Mouse (Mus musculus): Measurements from ENCODE around the gene Oit3. TPM values are rescaled to one million over a fixed set of nuclear protein-coding genes. Genes with fewer than 3 reads are reported as not detected.

The Oit3 gene
- polyA plus RNA-seq, 1 experiment from 2014 or later, result 0.67 TPM

- no peaks in the 10 kb centered on the region for H3K4me1 ChIP-seq
- no peak for ATAC-seq (ENCODE audit: insufficient number of reproducible peaks, insufficient read depth, low FRiP score, low TSS enrichment, low read depth)
- H3K9me3 ChIP-seq, result no peaks in the 10 kb centered on the region
- no peak overlapping the region for H3K27ac ChIP-seq
- H3K4me2 ChIP-seq, result no peak overlapping the region
- no peak overlapping the region for H3K4me3 ChIP-seq
- no peak overlapping the region for H3K9ac ChIP-seq
- no peaks in the 10 kb centered on the region for H3K27me3 ChIP-seq
- 0 out of 2 replicates have a peak, but pooled peaks cover 4% of the 10 kb centered on the region for H3K36me3 ChIP-seq
- WGBS, result 95% methylated on average over 15 of the region's 15 CpGs
Measured at GRCm38 (mm10) chr10:59454631-59455030, 13.1 kb upstream of the Oit3 start.

GRCm38 (mm10) chr10:59451839-59452238 lies 10.3 kb upstream of the Oit3 start:
- ATAC-seq (ENCODE audit: insufficient number of reproducible peaks, insufficient read depth, low FRiP score, low TSS enrichment, low read depth), result no peak
- no peak overlapping the region for H3K4me2 ChIP-seq
- H3K9me3 ChIP-seq, result no peaks in the 10 kb centered on the region
- WGBS, result 46% methylated on average over 5 of the region's 5 CpGs
- no peak overlapping the region for H3K27ac ChIP-seq
- no peak overlapping the region for H3K4me3 ChIP-seq
- no peaks in the 10 kb centered on the region for H3K4me1 ChIP-seq
- no peak overlapping the region for H3K9ac ChIP-seq
- 0 out of 2 replicates have a peak, but pooled peaks cover 4% of the 10 kb centered on the region for H3K36me3 ChIP-seq
- H3K27me3 ChIP-seq, result no peaks in the 10 kb centered on the region

- Histone ChIP-seq H3K4me3 (no peak overlapping the region), H3K9me3 (no peaks in the 10 kb centered on the region), H3K9ac (no peak overlapping the region), H3K4me1 (no peaks in the 10 kb centered on the region), H3K27me3 (no peaks in the 10 kb centered on the region), H3K4me2 (no peak overlapping the region), H3K36me3 (0 out of 2 replicates have a peak, but pooled peaks cover 4% of the 10 kb centered on the region), H3K27ac (no peak overlapping the region)
- 63% methylated on average over 9 of the region's 9 CpGs for WGBS
- no peak for ATAC-seq (ENCODE audit: insufficient number of reproducible peaks, insufficient read depth, low FRiP score, low TSS enrichment, low read depth)
Measured at GRCm38 (mm10) chr10:59447546-59447945, 6.0 kb upstream of the Oit3 start.

- H3K4me2 ChIP-seq, result no peak overlapping the region
- no peak overlapping the region for H3K4me3 ChIP-seq
- no peaks in the 10 kb centered on the region for H3K27me3 ChIP-seq
- no peaks in the 10 kb centered on the region for H3K4me1 ChIP-seq
- H3K9me3 ChIP-seq, result no peaks in the 10 kb centered on the region
- no peak overlapping the region for H3K27ac ChIP-seq
- 0 out of 2 replicates have a peak, but pooled peaks cover 4% of the 10 kb centered on the region for H3K36me3 ChIP-seq
- no peak overlapping the region for H3K9ac ChIP-seq
- no peak for ATAC-seq (ENCODE audit: insufficient number of reproducible peaks, insufficient read depth, low FRiP score, low TSS enrichment, low read depth)
- 77% methylated on average over 10 of the region's 10 CpGs for WGBS
Measured at GRCm38 (mm10) chr10:59446911-59447437, 5.4 kb upstream of the Oit3 start.

GRCm38 (mm10) chr10:59444635-59445034 lies 3.1 kb upstream of the Oit3 start:
- Histone ChIP-seq H3K36me3 (no peaks in the 10 kb centered on the region), H3K27me3 (no peaks in the 10 kb centered on the region), H3K4me2 (no peak overlapping the region), H3K27ac (no peak overlapping the region), H3K4me3 (no peak overlapping the region), H3K9ac (no peak overlapping the region), H3K9me3 (no peaks in the 10 kb centered on the region), H3K4me1 (peaks cover 10% of the 10 kb centered on the region)
- ATAC-seq (ENCODE audit: insufficient number of reproducible peaks, insufficient read depth, low FRiP score, low TSS enrichment, low read depth), result no peak
- WGBS, result 43% methylated on average over 8 of the region's 8 CpGs

- no peak for ATAC-seq (ENCODE audit: insufficient number of reproducible peaks, insufficient read depth, low FRiP score, low TSS enrichment, low read depth)
- H3K27ac ChIP-seq, result no peak overlapping the region
Measured at GRCm38 (mm10) chr10:59444106-59444505, 2.5 kb upstream of the Oit3 start.

GRCm38 (mm10) chr10:59443212-59443611 lies 1.6 kb upstream of the Oit3 start:
- WGBS, result 50% methylated on average over 7 of the region's 7 CpGs
- no peak overlapping the region for H3K4me2 ChIP-seq
- no peaks in the 10 kb centered on the region for H3K27me3 ChIP-seq
- H3K4me3 ChIP-seq, result no peak overlapping the region
- ATAC-seq (ENCODE audit: insufficient number of reproducible peaks, insufficient read depth, low FRiP score, low TSS enrichment, low read depth), result no peak
- H3K9me3 ChIP-seq, result no peaks in the 10 kb centered on the region
- H3K36me3 ChIP-seq, result no peaks in the 10 kb centered on the region
- no peak overlapping the region for H3K9ac ChIP-seq
- peaks cover 20% of the 10 kb centered on the region for H3K4me1 ChIP-seq
- H3K27ac ChIP-seq, result no peak overlapping the region

More at GRCm38 (mm10) chr10:59444106-59444505, 2.5 kb upstream of the Oit3 start:
- Histone ChIP-seq H3K36me3 (no peaks in the 10 kb centered on the region), H3K4me2 (no peak overlapping the region), H3K4me1 (peaks cover 15% of the 10 kb centered on the region), H3K9ac (no peak overlapping the region), H3K4me3 (no peak overlapping the region), H3K27me3 (no peaks in the 10 kb centered on the region), H3K9me3 (no peaks in the 10 kb centered on the region)
- 79% methylated on average over 3 of the region's 3 CpGs for WGBS

GRCm38 (mm10) chr10:59440177-59440576 lies 1.4 kb downstream of the Oit3 start:
- no peaks in the 10 kb centered on the region for H3K36me3 ChIP-seq
- WGBS, result 34% methylated on average over 6 of the region's 6 CpGs
- peak overlapping the region; percentile 63 for H3K27ac ChIP-seq
- H3K4me2 ChIP-seq, result no peak overlapping the region
- no peaks in the 10 kb centered on the region for H3K9me3 ChIP-seq
- H3K27me3 ChIP-seq, result no peaks in the 10 kb centered on the region
- ATAC-seq (ENCODE audit: insufficient number of reproducible peaks, insufficient read depth, low FRiP score, low TSS enrichment, low read depth), result no peak
- H3K4me3 ChIP-seq, result no peak overlapping the region
- no peak overlapping the region for H3K9ac ChIP-seq
- H3K4me1 ChIP-seq, result peaks cover 20% of the 10 kb centered on the region

- peak overlapping the region; percentile 63 for H3K27ac ChIP-seq
- H3K27me3 ChIP-seq, result no peaks in the 10 kb centered on the region
- H3K9me3 ChIP-seq, result no peaks in the 10 kb centered on the region
- no peak overlapping the region for H3K9ac ChIP-seq
- no peak for ATAC-seq (ENCODE audit: insufficient number of reproducible peaks, insufficient read depth, low FRiP score, low TSS enrichment, low read depth)
- no peaks in the 10 kb centered on the region for H3K36me3 ChIP-seq
- 22% methylated on average over 5 of the region's 5 CpGs for WGBS
- H3K4me1 ChIP-seq, result peaks cover 20% of the 10 kb centered on the region
- H3K4me2 ChIP-seq, result 0 out of 2 replicates have a peak overlapping the region, but pooled peaks have one; percentile 5
- H3K4me3 ChIP-seq, result no peak overlapping the region
Measured at GRCm38 (mm10) chr10:59439508-59439931, 2.1 kb downstream of the Oit3 start.

GRCm38 (mm10) chr10:59438651-59439050 lies 2.9 kb downstream of the Oit3 start:
- Histone ChIP-seq H3K27me3 (no peaks in the 10 kb centered on the region), H3K4me3 (no peak overlapping the region), H3K9ac (no peak overlapping the region), H3K9me3 (no peaks in the 10 kb centered on the region), H3K36me3 (no peaks in the 10 kb centered on the region), H3K4me1 (peaks cover 20% of the 10 kb centered on the region), H3K27ac (no peak overlapping the region), H3K4me2 (no peak overlapping the region)
- ATAC-seq (ENCODE audit: insufficient number of reproducible peaks, insufficient read depth, low FRiP score, low TSS enrichment, low read depth), result no peak
- 89% methylated on average over 12 of the region's 12 CpGs for WGBS

- no peaks in the 10 kb centered on the region for H3K36me3 ChIP-seq
- H3K9ac ChIP-seq, result no peak overlapping the region
- 92% methylated on average over 18 of the region's 18 CpGs for WGBS
- no peaks in the 10 kb centered on the region for H3K9me3 ChIP-seq
- ATAC-seq (ENCODE audit: insufficient number of reproducible peaks, insufficient read depth, low FRiP score, low TSS enrichment, low read depth), result no peak
- peaks cover 20% of the 10 kb centered on the region for H3K4me1 ChIP-seq
- no peak overlapping the region for H3K27ac ChIP-seq
- no peaks in the 10 kb centered on the region for H3K27me3 ChIP-seq
- no peak overlapping the region for H3K4me2 ChIP-seq
- H3K4me3 ChIP-seq, result no peak overlapping the region
Measured at GRCm38 (mm10) chr10:59435746-59436145, 5.8 kb downstream of the Oit3 start.

- H3K4me2 ChIP-seq, result no peak overlapping the region
- no peak overlapping the region for H3K4me3 ChIP-seq
- no peaks in the 10 kb centered on the region for H3K4me1 ChIP-seq
- H3K9ac ChIP-seq, result no peak overlapping the region
- WGBS, result 61% methylated on average over 6 of the region's 6 CpGs
- no peaks in the 10 kb centered on the region for H3K9me3 ChIP-seq
- no peaks in the 10 kb centered on the region for H3K27me3 ChIP-seq
- no peak for ATAC-seq (ENCODE audit: insufficient number of reproducible peaks, insufficient read depth, low FRiP score, low TSS enrichment, low read depth)
- no peak overlapping the region for H3K27ac ChIP-seq
- H3K36me3 ChIP-seq, result no peaks in the 10 kb centered on the region
Measured at GRCm38 (mm10) chr10:59430701-59431218, 10.8 kb downstream of the Oit3 start.

Measured in embryonic facial prominence, embryonic 13.5 days (tissue).